Mouse (Mus musculus): ENCODE measurements around the gene Mad1l1. TPM values are rescaled to one million over a fixed set of nuclear protein-coding genes. Genes with fewer than 3 reads are reported as not detected.

Mad1l1 gene
- total RNA-seq, 2 experiments from 2014 or later: 7.2 to 9.0 TPM

GRCm38 (mm10) chr5:140349882-140350281 lies 28.5 kb upstream of the Mad1l1 start:
- TF ChIP-seq CTCF (IDR thresholded peaks at IDR 0.05): no peak
- Histone ChIP-seq H3K4me3 (no peak overlapping the region), H3K27ac (no peak overlapping the region)
- intact Hi-C loops (cut with DNase I): no loop called here
- no peak for DNase-seq

GRCm38 (mm10) chr5:140346050-140346449 lies 24.7 kb upstream of the Mad1l1 start:
- intact Hi-C loops (cut with DNase I): no loop called here
- no peak overlapping the region for H3K4me3 ChIP-seq
- H3K27ac ChIP-seq: no peak overlapping the region
- no peak for DNase-seq
- TF ChIP-seq CTCF (IDR thresholded peaks at IDR 0.05): no peak

GRCm38 (mm10) chr5:140345244-140345643 lies 23.9 kb upstream of the Mad1l1 start:
- DNase-seq: no peak
- intact Hi-C loops (cut with DNase I): no loop called here
- TF ChIP-seq CTCF (IDR thresholded peaks at IDR 0.05): no peak
- Histone ChIP-seq H3K4me3 (no peak overlapping the region), H3K27ac (no peak overlapping the region)

- intact Hi-C loops (cut with DNase I): no loop called here
- peak; percentile 22 for TF ChIP-seq CTCF (IDR thresholded peaks at IDR 0.05)
- Histone ChIP-seq H3K4me3 (no peak overlapping the region), H3K27ac (no peak overlapping the region)
- no peak for DNase-seq
These were observed 21.5 kb upstream of the Mad1l1 start for GRCm38 (mm10) chr5:140342880-140343279.

- no peak overlapping the region for H3K4me3 ChIP-seq
- intact Hi-C loops (cut with DNase I): loop anchor here (5.0 kb wide), 1 partner anchor 503 kb away; no protein-coding TSS in a partner anchor
- no peak overlapping the region for H3K27ac ChIP-seq
- TF ChIP-seq CTCF (IDR thresholded peaks at IDR 0.05): no peak
- DNase-seq: no peak
These were observed 18.5 kb upstream of the Mad1l1 start for GRCm38 (mm10) chr5:140339836-140340235.

- H3K4me3 ChIP-seq: no peak overlapping the region
- intact Hi-C loops (cut with DNase I): loop anchor here (5.0 kb wide), 1 partner anchor 501 kb away; no protein-coding TSS in a partner anchor
- no peak for DNase-seq
- TF ChIP-seq CTCF (IDR thresholded peaks at IDR 0.05): peak; percentile 22
- no peak overlapping the region for H3K27ac ChIP-seq
These were observed 17.4 kb upstream of the Mad1l1 start for GRCm38 (mm10) chr5:140338779-140339178.

- intact Hi-C loops (cut with DNase I): loop anchor here (5.0 kb wide), 1 partner anchor 499 kb away; no protein-coding TSS in a partner anchor
- TF ChIP-seq CTCF (IDR thresholded peaks at IDR 0.05): peak; percentile 89
- peak; percentile 43 for DNase-seq
- H3K27ac ChIP-seq: no peak overlapping the region
- no peak overlapping the region for H3K4me3 ChIP-seq
These were observed 15.3 kb upstream of the Mad1l1 start for GRCm38 (mm10) chr5:140336680-140337079.

- no peak overlapping the region for H3K4me3 ChIP-seq
- H3K27ac ChIP-seq: no peak overlapping the region
- peak; percentile 20; the same call in 1 of the 2 replicates for TF ChIP-seq CTCF (IDR thresholded peaks at IDR 0.05)
- intact Hi-C loops (cut with DNase I): loop anchor here (5.0 kb wide), 1 partner anchor 54 kb away; the partner anchor contains the start of gene Snx8
- no peak for DNase-seq
These were observed 12.3 kb upstream of the Mad1l1 start for GRCm38 (mm10) chr5:140333631-140334030.

- Histone ChIP-seq H3K27ac (no peak overlapping the region), H3K4me3 (no peak overlapping the region)
- TF ChIP-seq CTCF (IDR thresholded peaks at IDR 0.05): no peak
- intact Hi-C loops (cut with DNase I): loop anchor here (5.0 kb wide), 1 partner anchor 55 kb away; the partner anchor contains the start of gene Snx8
- no peak for DNase-seq
These were observed 11.2 kb upstream of the Mad1l1 start for GRCm38 (mm10) chr5:140332519-140332918.

GRCm38 (mm10) chr5:140331615-140332512 lies 10.5 kb upstream of the Mad1l1 start, which contains the start of gene Mrm2:
Gene Mrm2 (minus strand): TSS chr5:140331898.
- peak; percentile 93 for TF ChIP-seq CTCF (IDR thresholded peaks at IDR 0.05)
- DNase-seq: peak; percentile 89
- Histone ChIP-seq H3K4me3 (peak within 1 kb of the TSS; percentile 87), H3K27ac (peak within 1 kb of the TSS; percentile 89)
- intact Hi-C loops (cut with DNase I): loop anchor here (5.0 kb wide), 1 partner anchor 55 kb away; the partner anchor contains the start of gene Snx8

- Histone ChIP-seq H3K27ac (no peak overlapping the region), H3K4me3 (no peak overlapping the region)
- DNase-seq: no peak
- intact Hi-C loops (cut with DNase I): no loop called here
- TF ChIP-seq CTCF (IDR thresholded peaks at IDR 0.05): no peak
These were observed 2.7 kb upstream of the Mad1l1 start for GRCm38 (mm10) chr5:140324058-140324457.

GRCm38 (mm10) chr5:140321756-140322575 lies 614 bp upstream of the Mad1l1 start:
- DNase-seq: no peak
- peak overlapping the region; percentile 96 for H3K4me3 ChIP-seq
- intact Hi-C loops (cut with DNase I): no loop called here
- H3K27ac ChIP-seq: peak overlapping the region; percentile 94
- TF ChIP-seq CTCF (IDR thresholded peaks at IDR 0.05): no peak
